Mouse (Mus musculus) ES-E14 (cell line): Measurements from ENCODE around the gene Emc9.

Experiments used
- CHD2 ChIP-seq: IDR thresholded peaks from 2 replicates; pipeline ENCODE4 v1.6.1; 2014; ENCODE audit warnings: mild to moderate bottlenecking, low read depth, low read length, inconsistent platforms
- HCFC1 ChIP-seq: IDR thresholded peaks from 2 replicates; pipeline ENCODE4 v1.6.1; 2012; ENCODE audit warnings: low read length, inconsistent platforms, borderline replicate concordance; ENCODE audit not compliant: insufficient read depth
- MAFK ChIP-seq: IDR thresholded peaks from 2 replicates; pipeline ENCODE4 v1.6.1; 2014; ENCODE audit warnings: mild to moderate bottlenecking, low read depth, low read length, inconsistent platforms; ENCODE audit not compliant: insufficient read depth
- ZC3H11A ChIP-seq: IDR thresholded peaks from 2 replicates; pipeline ENCODE4 v1.6.1; 2012; ENCODE audit warnings: low read depth, mild to moderate bottlenecking, inconsistent platforms, low read length, borderline replicate concordance
- ZNF384 ChIP-seq: IDR thresholded peaks from 2 replicates; pipeline ENCODE4 v1.6.1; 2012; ENCODE audit warnings: low read depth, low read length, inconsistent platforms

- TF ChIP-seq ZC3H11A = no peak
- TF ChIP-seq MAFK = no peak
- no peak for TF ChIP-seq HCFC1
- TF ChIP-seq CHD2 = no peak
- no peak for TF ChIP-seq ZNF384
Measured at GRCm38 (mm10) chr14:55567496-55567895, 17.6 kb downstream of the Emc9 start.
